Mouse (Mus musculus) liver, embryonic 15.5 days (tissue): ENCODE measurements at regions not wholly inside any gene's neighbourhood (a gene's known extent, or its start where the extent isn't known, plus 50 kb on each side); places are given as distances from the start of the nearest gene placed in this dataset.

Source experiments
- ATAC-seq: fragments of 200-750 bp; cut with Nextera tagmentation; 2 replicates; pipeline ENCODE4 v1.8.0; 2017; ENCODE audit warnings: moderate number of reproducible peaks, mild to moderate bottlenecking, moderate library complexity; ENCODE audit not compliant: insufficient read depth
- H3K27ac ChIP-seq: fragments of 300-500 bp; sonication (generic); replicated peaks from 2 replicates; pipeline ENCODE4 v1.5.1; 2015; ENCODE audit warnings: mild to moderate bottlenecking, inconsistent platforms
- H3K27me3 ChIP-seq: fragments of 300-500 bp; sonication (generic); 2 replicates; pipeline ENCODE4 v1.6.1; 2015; ENCODE audit warnings: mild to moderate bottlenecking, inconsistent platforms
- H3K36me3 ChIP-seq: fragments of 300-500 bp; sonication (generic); replicated peaks from 2 replicates; pipeline ENCODE4 v1.6.1; 2015; ENCODE audit warnings: moderate library complexity, mild to moderate bottlenecking, inconsistent platforms
- H3K4me1 ChIP-seq: fragments of 300-500 bp; sonication (generic); replicated peaks from 2 replicates; pipeline ENCODE4 v1.6.1; 2015; ENCODE audit warnings: inconsistent platforms
- H3K4me2 ChIP-seq: fragments of 300-500 bp; sonication (generic); 2 replicates; pipeline ENCODE4 v1.6.1; 2015; ENCODE audit warnings: moderate library complexity, mild to moderate bottlenecking, inconsistent platforms
- H3K4me3 ChIP-seq: fragments of 300-500 bp; sonication (generic); replicated peaks from 2 replicates; pipeline ENCODE4 v1.5.1; 2015; ENCODE audit warnings: mild to moderate bottlenecking, inconsistent platforms
- H3K9ac ChIP-seq: fragments of 300-500 bp; sonication (generic); 2 replicates; pipeline ENCODE4 v1.6.1; 2015; ENCODE audit warnings: moderate library complexity, mild to moderate bottlenecking, inconsistent platforms
- H3K9me3 ChIP-seq: fragments of 300-500 bp; sonication (generic); replicated peaks from 2 replicates; pipeline ENCODE4 v1.6.1; 2016; ENCODE audit warnings: inconsistent platforms
- WGBS: fragments of 180-500 bp; shearing (Covaris S2); methylation state at CpG from one replicate; pipeline ENCODE4 v1.1.7; 2015; ENCODE audit warnings: mixed read lengths; ENCODE audit not compliant: insufficient replicate concordance; 5-methylcytosine and 5-hydroxymethylcytosine counted together

- Histone ChIP-seq H3K9me3 (no peaks in the 10 kb centered on the region; the same call in 1 of the 2 replicates), H3K4me1 (peaks cover 73% of the 10 kb centered on the region), H3K9ac (no peak overlapping the region), H3K4me2 (no peak overlapping the region), H3K27ac (no peak overlapping the region), H3K36me3 (no peaks in the 10 kb centered on the region), H3K27me3 (no peaks in the 10 kb centered on the region), H3K4me3 (no peak overlapping the region)
- 77% methylated on average over 3 of the region's 3 CpGs for WGBS
- no peak for ATAC-seq
These were observed 106.6 kb upstream of the Klf13 start for GRCm38 (mm10) chr7:64045292-64045691.

- H3K4me2 ChIP-seq = no peak overlapping the region
- no peaks in the 10 kb centered on the region; the same call in 1 of the 2 replicates for H3K9me3 ChIP-seq
- WGBS = 15% methylated on average over 2 of the region's 2 CpGs
- H3K27ac ChIP-seq = peak overlapping the region; percentile 53
- no peaks in the 10 kb centered on the region for H3K36me3 ChIP-seq
- ATAC-seq = no peak
- peaks cover 68% of the 10 kb centered on the region for H3K4me1 ChIP-seq
- no peak overlapping the region for H3K9ac ChIP-seq
- H3K4me3 ChIP-seq = no peak overlapping the region
- no peaks in the 10 kb centered on the region for H3K27me3 ChIP-seq
These were observed 104.3 kb upstream of the Klf13 start for GRCm38 (mm10) chr7:64042978-64043377.

- no peak overlapping the region for H3K9ac ChIP-seq
- H3K27me3 ChIP-seq = no peaks in the 10 kb centered on the region
- H3K4me2 ChIP-seq = no peak overlapping the region
- no peaks in the 10 kb centered on the region for H3K36me3 ChIP-seq
- H3K4me3 ChIP-seq = no peak overlapping the region
- H3K4me1 ChIP-seq = peaks cover 74% of the 10 kb centered on the region
- no peak for ATAC-seq
- no peak overlapping the region for H3K27ac ChIP-seq
- WGBS = 84% methylated on average over 7 of the region's 7 CpGs
- H3K9me3 ChIP-seq = no peaks in the 10 kb centered on the region; the same call in 1 of the 2 replicates
These were observed 102.6 kb upstream of the Klf13 start for GRCm38 (mm10) chr7:64041303-64041702.

- no peaks in the 10 kb centered on the region for H3K36me3 ChIP-seq
- no peaks in the 10 kb centered on the region; the same call in 1 of the 2 replicates for H3K9me3 ChIP-seq
- peak overlapping the region; percentile 74 for H3K27ac ChIP-seq
- 0 out of 2 replicates have a peak overlapping the region, but pooled peaks have one; percentile 25 for H3K9ac ChIP-seq
- WGBS = 45% methylated on average over 7 of the region's 7 CpGs
- peak; percentile 91 for ATAC-seq
- peaks cover 85% of the 10 kb centered on the region for H3K4me1 ChIP-seq
- no peaks in the 10 kb centered on the region for H3K27me3 ChIP-seq
- 0 out of 2 replicates have a peak overlapping the region, but pooled peaks have one; percentile 9 for H3K4me3 ChIP-seq
- peak overlapping the region; percentile 48 for H3K4me2 ChIP-seq
These were observed 101.5 kb upstream of the Klf13 start for GRCm38 (mm10) chr7:64040026-64040737.

- whole genome bisulfite sequencing = 54% methylated on average over 8 of the region's 8 CpGs
- no peaks in the 10 kb centered on the region for H3K27me3 ChIP-seq
- no peaks in the 10 kb centered on the region for H3K36me3 ChIP-seq
- peaks cover 91% of the 10 kb centered on the region for H3K4me1 ChIP-seq
- peak overlapping the region; percentile 58; the same call in 1 of the 2 replicates for H3K27ac ChIP-seq
- no peak overlapping the region for H3K4me2 ChIP-seq
- H3K4me3 ChIP-seq = no peak overlapping the region
- ATAC-seq = no peak
- H3K9me3 ChIP-seq = no peaks in the 10 kb centered on the region; the same call in 1 of the 2 replicates
- H3K9ac ChIP-seq = no peak overlapping the region
These were observed 99.1 kb upstream of the Klf13 start for GRCm38 (mm10) chr7:64037701-64038231.

GRCm38 (mm10) chr7:64036154-64036553 lies 97.4 kb upstream of the Klf13 start:
- H3K4me2 ChIP-seq = no peak overlapping the region
- 0 out of 2 replicates have a peak, but pooled peaks have one; percentile 29 for ATAC-seq
- no peak overlapping the region for H3K4me3 ChIP-seq
- WGBS = 58% methylated on average over 7 of the region's 7 CpGs
- no peak overlapping the region; the same call in 1 of the 2 replicates for H3K27ac ChIP-seq
- no peaks in the 10 kb centered on the region for H3K36me3 ChIP-seq
- H3K9ac ChIP-seq = no peak overlapping the region
- H3K4me1 ChIP-seq = peaks cover 81% of the 10 kb centered on the region
- no peaks in the 10 kb centered on the region for H3K27me3 ChIP-seq
- no peaks in the 10 kb centered on the region; the same call in 1 of the 2 replicates for H3K9me3 ChIP-seq

- no peaks in the 10 kb centered on the region for H3K9me3 ChIP-seq
- WGBS = 36% methylated on average over 8 of the region's 8 CpGs
- H3K4me3 ChIP-seq = no peak overlapping the region
- H3K9ac ChIP-seq = no peak overlapping the region
- H3K27me3 ChIP-seq = no peaks in the 10 kb centered on the region
- no peak for ATAC-seq
- H3K27ac ChIP-seq = peak overlapping the region; percentile 41; the same call in 1 of the 2 replicates
- H3K4me1 ChIP-seq = peaks cover 81% of the 10 kb centered on the region
- no peaks in the 10 kb centered on the region for H3K36me3 ChIP-seq
- no peak overlapping the region for H3K4me2 ChIP-seq
These were observed 96.4 kb upstream of the Klf13 start for GRCm38 (mm10) chr7:64035025-64035606.

GRCm38 (mm10) chr7:64034493-64034892 lies 95.8 kb upstream of the Klf13 start:
- Histone ChIP-seq H3K4me1 (peaks cover 77% of the 10 kb centered on the region), H3K9ac (no peak overlapping the region)

GRCm38 (mm10) chr7:64033388-64033787 lies 94.7 kb upstream of the Klf13 start:
- Histone ChIP-seq H3K27me3 (no peaks in the 10 kb centered on the region), H3K4me1 (peaks cover 71% of the 10 kb centered on the region), H3K27ac (no peak overlapping the region), H3K4me2 (no peak overlapping the region), H3K9me3 (no peaks in the 10 kb centered on the region), H3K4me3 (no peak overlapping the region), H3K36me3 (no peaks in the 10 kb centered on the region), H3K9ac (no peak overlapping the region)
- no peak for ATAC-seq
- 70% methylated on average over 2 of the region's 2 CpGs for WGBS

More at GRCm38 (mm10) chr7:64034493-64034892, 95.8 kb upstream of the Klf13 start:
- no peaks in the 10 kb centered on the region for H3K36me3 ChIP-seq
- no peak overlapping the region for H3K4me3 ChIP-seq
- H3K27ac ChIP-seq = 0 out of 2 replicates have a peak overlapping the region, but pooled peaks have one; percentile 41
- WGBS = 58% methylated on average over 1 of the region's 1 CpGs
- no peaks in the 10 kb centered on the region for H3K9me3 ChIP-seq
- H3K27me3 ChIP-seq = no peaks in the 10 kb centered on the region
- no peak overlapping the region for H3K4me2 ChIP-seq
- ATAC-seq = no peak

- Histone ChIP-seq H3K4me1 (peaks cover 70% of the 10 kb centered on the region), H3K9ac (no peak overlapping the region), H3K27me3 (no peaks in the 10 kb centered on the region), H3K4me2 (no peak overlapping the region), H3K9me3 (no peaks in the 10 kb centered on the region), H3K27ac (no peak overlapping the region), H3K4me3 (no peak overlapping the region), H3K36me3 (no peaks in the 10 kb centered on the region)
- 66% methylated on average over 9 of the region's 9 CpGs for WGBS
- no peak for ATAC-seq
These were observed 94.2 kb upstream of the Klf13 start for GRCm38 (mm10) chr7:64032921-64033354.

GRCm38 (mm10) chr7:64030650-64031049 lies 91.9 kb upstream of the Klf13 start:
- Histone ChIP-seq H3K36me3 (no peaks in the 10 kb centered on the region), H3K9me3 (no peaks in the 10 kb centered on the region), H3K27me3 (no peaks in the 10 kb centered on the region), H3K9ac (no peak overlapping the region), H3K4me1 (peaks cover 53% of the 10 kb centered on the region), H3K4me3 (no peak overlapping the region), H3K4me2 (no peak overlapping the region), H3K27ac (0 out of 2 replicates have a peak overlapping the region, but pooled peaks have one; percentile 6)
- WGBS = 33% methylated on average over 2 of the region's 2 CpGs
- peak; percentile 55 for ATAC-seq
